Comparison of ENCODE assay signal across 28 mouse cellular contexts in the genomic region with DNA sequence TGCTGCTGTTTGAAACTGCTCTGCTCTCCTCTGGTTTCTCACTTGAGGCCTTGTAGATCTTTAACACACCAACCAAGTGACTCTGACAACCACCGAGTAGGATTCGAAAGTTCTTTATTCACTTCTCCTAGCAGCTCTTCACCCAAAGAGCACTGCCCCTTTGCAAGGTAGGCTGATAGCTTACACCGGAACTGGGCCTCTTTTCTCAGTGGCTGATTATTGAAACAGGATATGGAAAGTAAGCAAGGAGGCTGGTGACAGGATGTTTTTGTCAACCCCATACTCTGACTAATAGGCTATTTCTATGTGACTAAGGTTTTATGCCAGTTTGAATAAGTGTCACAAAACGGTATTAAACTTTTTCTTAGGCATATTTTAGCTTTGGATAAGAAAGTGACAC.
DNase-seq lines count a peak whose midpoint lies in the region; TF ChIP-seq lines count a peak whose summit lies in the region.
"Had no signal": no experiment of that assay in that cellular context is flagged by ENCODE, and none has a peak within 500 bp of the region (broad histone marks: within the 10 kb centered on the region; RNA-seq: fewer than 3 reads in every experiment).

No protein-coding gene starts in this region.

- TF ChIP-seq CTCF in liver, adult 2 months (IDR thresholded peaks at IDR 0.05; ENCODE audit: low read depth, low read length): no peak

- no peak overlapping the region for H3K27ac ChIP-seq in liver, adult 2 months (replicated peaks; ENCODE audit: insufficient read depth, low read depth, low read length)
- H3K27ac ChIP-seq: embryonic facial prominence, embryonic 10.5 days; forebrain, embryonic 12.5 days; hindbrain, embryonic 10.5 days; layer of hippocampus, adult 2 months; limb, embryonic 15.5 days; midbrain, embryonic 12.5 days; stomach, embryonic 15.5 days had no signal

- WGBS in liver, adult 2 months: 69% methylated on average over 4 of the region's 4 CpGs

- H3K4me1 ChIP-seq in liver, adult 2 months (ENCODE audit: control insufficient read depth, insufficient read depth, low read length): no peaks in the 10 kb centered on the region
- H3K4me1 ChIP-seq: embryonic facial prominence, embryonic 10.5 days; forebrain, embryonic 12.5 days; heart, embryonic 12.5 days; hindbrain, embryonic 10.5 days; limb, embryonic 15.5 days; midbrain, embryonic 12.5 days; stomach, embryonic 15.5 days had no signal

- H3K9ac ChIP-seq in liver, adult 2 months (ENCODE audit: low read depth, low read length): no peak overlapping the region
- H3K9ac ChIP-seq: forebrain, embryonic 12.5 days; heart, embryonic 12.5 days; limb, embryonic 15.5 days; liver, postnatal 0 days; midbrain, embryonic 12.5 days; stomach, embryonic 15.5 days had no signal

- TF ChIP-seq POLR2A in liver, adult 2 months (IDR thresholded peaks at IDR 0.05; ENCODE audit: extremely low read depth, insufficient read depth, low read length): no peak

- H3K4me3 ChIP-seq in liver, adult 2 months (ENCODE audit: insufficient read depth, low read depth, low read length): no peak overlapping the region
- H3K4me3 ChIP-seq: embryonic facial prominence, embryonic 10.5 days; forebrain, embryonic 12.5 days; heart, embryonic 12.5 days; hindbrain, embryonic 10.5 days; layer of hippocampus, adult 2 months; limb, embryonic 15.5 days; midbrain, embryonic 12.5 days; stomach, embryonic 15.5 days had no signal

- no peaks in the 10 kb centered on the region for H3K36me3 ChIP-seq in liver, adult 2 months (ENCODE audit: control insufficient read depth, insufficient read depth, low read length)
- H3K36me3 ChIP-seq: embryonic facial prominence, embryonic 10.5 days; forebrain, embryonic 12.5 days; heart, embryonic 12.5 days; hindbrain, embryonic 10.5 days; limb, embryonic 15.5 days; midbrain, embryonic 12.5 days; stomach, embryonic 15.5 days had no signal

- H3K27me3 ChIP-seq in liver, adult 2 months (ENCODE audit: control insufficient read depth, insufficient read depth, low read length): no peaks in the 10 kb centered on the region
- H3K27me3 ChIP-seq: forebrain, embryonic 12.5 days; heart, embryonic 12.5 days; limb, embryonic 15.5 days; midbrain, embryonic 12.5 days; Patski; stomach, embryonic 15.5 days had no signal

- peak; percentile 2 for DNase-seq in liver, adult 2 months (ENCODE audit: extremely low read depth, low read depth, low spot score)
- DNase-seq in liver: no peak
- DNase-seq in thymus, postnatal 4 days: peak; percentile 14
- no peak for DNase-seq in thymus, postnatal 36 days
- peak; percentile 87 for DNase-seq in induced T-regulatory cell, adult 2 months (ENCODE audit: low read depth)
- DNase-seq in heart, postnatal 25 days (ENCODE audit: low spot score): no peak
- DNase-seq in adrenal gland, postnatal 14 days: no peak
- DNase-seq in left cerebral cortex, postnatal 4 days: no peak
- DNase-seq: cerebellum, adult 18-20 months; cerebellum, postnatal 36 days; gastrocnemius, postnatal 10 days; heart, adult 11 months; kidney, adult 2 months; kidney, postnatal 10 days; layer of hippocampus, postnatal 36 days; liver, postnatal 0 days; lung, postnatal 4 days; right cerebral cortex, postnatal 14 days; spleen, adult 18-20 months had no signal

- no peaks in the 10 kb centered on the region for H3K79me2 ChIP-seq in liver, adult 2 months (ENCODE audit: control insufficient read depth, insufficient read depth, low read length)

- intact Hi-C loops in heart, postnatal 25 days (cut with DNase I): no loop called here
- intact Hi-C loops in left cerebral cortex, postnatal 4 days (cut with DNase I): no loop called here

Comparison
In these comparisons a context has a peak if more than half of its experiments do, and no peak if none do; other contexts are left out.
1. DNase-seq: peak in liver, adult 2 months (single experiment), thymus, postnatal 4 days (single experiment) and induced T-regulatory cell, adult 2 months (single experiment); none in liver (single experiment), thymus, postnatal 36 days (0 of 2), heart, postnatal 25 days (single experiment), adrenal gland, postnatal 14 days (single experiment) and left cerebral cortex, postnatal 4 days (single experiment).